Mouse (Mus musculus) hematopoietic stem cell, adult 5-6 weeks (primary cell): ENCODE measurements around the gene Ror1. TPM values are rescaled to one million over a fixed set of nuclear protein-coding genes. Genes with fewer than 3 reads are reported as not detected.

Experiments used
- ATAC-seq, 2 experiments: fragments of 125-278 bp in 1 of 2; replicated peaks in 1 of 2; 2 replicates each; pipeline ENCODE4 v1.8.0; 2016 to 2017; ENCODE audit warnings: inconsistent platforms in 2 of 2, mild to moderate bottlenecking in 2 of 2, moderate number of reproducible peaks in 2 of 2, low read depth in 1 of 2, moderate TSS enrichment in 1 of 2; ENCODE audit not compliant: low FRiP score in 2 of 2, poor library complexity in 2 of 2, severe bottlenecking in 2 of 2, insufficient read depth in 1 of 2, low TSS enrichment in 1 of 2
- total RNA-seq: library from RNA; stranded (forward); fragments of 172-1452, 232-1000 nt; gene quantifications from 2 replicates; pipeline ENCODE4 v1.2.3, GENCODE M21; 2017

The Ror1 gene
- total RNA-seq, 1 experiment from 2014 or later = 0.35 TPM

DNA sequence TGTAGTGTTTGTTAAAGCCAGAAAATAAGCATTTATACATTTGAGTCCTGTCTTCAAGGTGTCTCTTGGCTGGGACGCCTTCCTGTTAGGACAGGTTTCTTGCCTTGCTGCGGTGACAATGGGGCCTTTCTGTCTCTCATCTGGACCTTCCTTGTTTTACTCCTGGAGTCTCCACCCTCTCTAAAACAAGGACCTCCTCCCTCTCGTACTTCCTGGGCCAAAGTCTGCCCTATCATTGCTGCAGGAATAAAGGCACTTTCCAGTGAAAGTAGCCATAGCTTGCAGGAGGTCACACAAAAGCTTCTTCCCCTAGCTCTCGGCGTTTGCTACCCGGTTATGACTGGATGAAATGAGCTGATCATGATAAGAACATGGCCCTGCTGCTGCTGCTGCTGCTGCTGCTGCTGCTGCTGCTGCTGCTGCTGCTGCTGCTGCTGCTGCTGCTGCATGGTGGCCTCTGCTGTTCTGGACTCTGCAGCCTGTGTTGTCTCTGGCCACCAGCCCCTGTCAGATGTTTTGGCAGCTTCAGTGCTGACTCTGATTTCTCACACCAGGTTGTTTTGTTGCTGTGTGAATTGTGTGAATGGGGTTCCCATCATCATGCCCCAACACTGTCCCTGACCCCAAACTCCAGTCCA, 92.1 kb downstream of the Ror1 start:
- ATAC-seq = no peak

DNA sequence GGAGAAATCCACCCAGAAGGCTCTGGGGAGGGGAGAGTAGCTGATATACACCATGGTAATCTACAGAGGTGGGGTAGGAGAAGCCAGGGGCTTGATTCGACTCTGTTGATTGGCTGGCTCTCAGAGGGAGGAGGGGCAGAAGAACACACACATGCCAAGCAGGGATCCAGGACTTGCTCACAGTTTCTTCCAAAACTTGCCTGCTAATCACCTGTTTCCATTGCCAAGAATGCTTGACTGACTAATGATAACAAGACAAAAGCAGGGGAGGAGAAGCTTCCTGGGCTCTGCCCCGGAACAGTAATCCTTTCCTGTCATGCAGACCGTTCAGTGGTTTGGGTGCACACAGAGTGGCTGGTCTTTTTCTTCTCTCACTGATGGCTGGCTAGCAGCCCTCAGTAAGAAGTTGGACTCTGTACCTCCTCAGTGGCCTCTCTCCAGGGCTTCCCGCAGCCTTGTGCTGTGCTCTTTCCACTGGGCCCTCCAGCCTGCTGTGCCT, 92.7 kb downstream of the Ror1 start:
- no peak for ATAC-seq

DNA sequence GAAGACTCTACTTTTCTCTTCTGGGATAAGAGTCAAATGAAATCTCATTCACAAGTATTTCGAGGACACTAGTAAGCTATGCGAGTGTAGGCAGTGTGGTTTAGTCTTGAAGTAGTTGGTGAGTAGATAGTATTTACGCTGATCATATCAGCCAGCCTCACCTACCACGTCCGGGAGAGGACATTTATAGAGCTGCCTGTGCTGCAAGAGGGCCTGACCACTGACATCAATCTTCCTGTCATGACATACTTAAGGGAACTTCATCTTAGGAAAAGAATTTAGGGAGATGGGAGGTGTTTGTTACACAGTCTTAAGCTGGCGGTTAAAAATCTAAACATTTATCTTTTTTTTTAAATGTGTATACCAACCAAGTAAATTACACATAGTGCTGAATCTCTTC, 95.9 kb downstream of the Ror1 start:
- no peak for ATAC-seq

DNA sequence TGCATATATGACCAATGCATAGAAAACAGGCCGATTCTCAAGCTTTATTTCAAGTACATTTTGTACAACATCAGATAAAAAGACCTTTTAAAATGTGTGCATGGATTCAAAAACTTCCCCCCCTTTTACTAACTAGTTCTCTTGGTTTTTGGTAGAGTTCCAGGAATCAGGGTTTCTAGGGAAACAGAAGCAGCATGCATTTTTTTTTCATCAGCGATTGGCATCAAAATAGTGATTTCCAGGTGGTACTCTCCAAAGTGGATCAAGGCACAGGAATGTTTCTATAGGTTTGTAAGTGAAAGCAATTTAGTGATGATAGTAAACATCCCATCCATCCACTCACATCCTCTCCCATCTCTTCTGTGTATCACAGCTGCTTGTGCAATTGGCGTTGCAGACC, 98.5 kb downstream of the Ror1 start:
- no peak for ATAC-seq

DNA sequence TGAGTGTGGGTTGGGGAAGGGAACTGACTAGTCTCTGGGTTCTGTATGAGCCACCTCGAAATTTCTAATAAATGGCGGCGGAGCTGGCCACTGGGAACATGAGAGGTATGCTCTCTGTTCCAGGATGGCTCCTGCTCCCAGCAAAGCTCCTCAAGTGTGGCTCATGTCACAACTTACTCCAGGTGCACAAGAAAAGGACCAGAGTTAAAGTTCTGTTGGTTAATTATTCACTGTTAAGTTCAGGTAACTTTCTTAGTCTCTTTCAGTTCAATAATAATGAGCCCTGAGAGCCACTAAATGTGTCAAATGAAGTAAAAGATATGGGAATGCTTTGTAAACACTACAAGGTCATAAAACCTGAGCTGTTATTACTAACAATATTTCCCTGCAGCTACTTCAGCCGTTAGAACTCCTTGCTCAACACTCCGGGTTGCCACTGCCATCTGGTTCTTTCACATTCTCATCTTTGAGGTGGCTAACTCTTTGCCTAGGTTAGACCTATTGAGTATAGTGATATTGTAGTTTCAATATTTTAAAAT, 100.7 kb downstream of the Ror1 start:
- ATAC-seq = no peak

DNA sequence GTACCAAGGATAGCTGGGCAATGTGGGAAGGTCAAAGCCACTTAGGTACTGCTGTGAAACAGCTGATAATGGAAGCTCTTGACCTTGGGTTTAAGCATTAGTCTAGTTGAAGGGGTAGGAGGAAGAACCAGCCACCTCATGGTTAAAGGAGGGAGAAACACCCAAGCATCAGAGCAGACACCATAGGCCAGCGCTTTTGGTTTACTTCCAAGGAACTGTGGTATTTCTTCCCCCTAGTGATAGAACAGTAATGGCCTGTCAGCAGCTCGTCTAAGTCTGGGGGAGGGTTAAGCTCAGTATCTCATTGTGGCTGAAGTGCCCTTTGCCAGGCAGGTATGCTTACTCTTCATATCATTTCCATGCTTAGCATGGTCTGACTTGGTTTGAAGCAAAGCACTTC, 102.7 kb downstream of the Ror1 start:
- ATAC-seq = no peak

DNA sequence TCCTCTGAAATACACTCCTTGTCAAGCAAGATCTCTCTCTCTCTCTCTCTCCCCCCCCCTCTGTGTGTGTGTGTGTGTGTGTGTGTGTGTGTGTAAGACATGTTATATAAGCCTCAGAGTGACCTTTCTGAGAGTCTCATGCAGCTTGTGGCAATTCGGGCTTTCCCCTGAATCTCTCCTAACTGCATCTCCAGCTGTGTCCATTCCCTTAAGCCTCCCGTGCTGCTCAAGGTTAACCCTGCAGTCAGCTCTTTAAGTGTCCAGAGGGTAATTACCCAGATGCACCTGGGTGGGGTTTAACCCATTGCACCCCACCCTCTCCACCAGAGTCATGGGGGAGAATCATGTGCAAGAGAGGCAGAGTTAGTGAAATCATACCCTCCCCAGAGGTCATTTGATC, 105.7 kb downstream of the Ror1 start:
- ATAC-seq = no peak

DNA sequence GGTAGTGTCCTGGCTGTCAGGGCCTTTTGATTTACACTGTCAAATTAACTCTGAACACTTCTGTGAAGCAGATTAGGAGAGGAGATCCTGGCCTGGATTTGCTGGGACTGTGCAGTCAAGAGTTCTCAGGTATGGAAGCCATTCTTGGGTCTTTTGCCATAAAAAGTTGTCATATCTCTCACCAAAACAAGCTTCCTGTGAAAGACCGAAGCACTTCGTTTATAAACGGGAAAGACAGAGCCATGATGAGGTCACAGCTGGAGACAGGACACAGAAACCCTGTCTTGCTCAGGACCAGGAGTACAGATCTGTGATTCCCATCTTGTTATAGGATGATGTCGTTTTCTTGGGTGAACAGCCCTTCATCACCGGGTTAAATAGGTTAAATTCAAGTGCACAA, 107.5 kb downstream of the Ror1 start:
- no peak for ATAC-seq

DNA sequence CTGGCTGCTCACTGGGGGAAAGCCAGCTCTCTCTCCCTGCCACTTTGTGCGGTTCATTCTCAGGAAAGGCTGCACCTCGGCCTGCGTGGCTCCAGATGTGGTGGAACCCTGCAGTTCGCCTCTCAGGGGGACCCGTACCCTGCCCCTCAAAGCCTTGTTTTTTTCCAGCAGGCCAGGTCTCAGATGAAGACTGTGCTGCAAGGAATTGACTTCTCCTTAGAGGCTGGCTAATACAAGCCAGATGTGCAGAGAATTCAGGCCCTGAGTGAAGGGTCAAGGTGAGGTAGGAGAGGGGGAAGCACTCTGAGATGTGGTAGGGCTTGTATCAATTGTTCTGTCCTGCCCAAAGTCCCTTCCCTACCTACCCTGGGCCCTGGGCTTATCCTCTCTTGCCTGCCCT, 108.1 kb downstream of the Ror1 start:
- no peak for ATAC-seq

DNA sequence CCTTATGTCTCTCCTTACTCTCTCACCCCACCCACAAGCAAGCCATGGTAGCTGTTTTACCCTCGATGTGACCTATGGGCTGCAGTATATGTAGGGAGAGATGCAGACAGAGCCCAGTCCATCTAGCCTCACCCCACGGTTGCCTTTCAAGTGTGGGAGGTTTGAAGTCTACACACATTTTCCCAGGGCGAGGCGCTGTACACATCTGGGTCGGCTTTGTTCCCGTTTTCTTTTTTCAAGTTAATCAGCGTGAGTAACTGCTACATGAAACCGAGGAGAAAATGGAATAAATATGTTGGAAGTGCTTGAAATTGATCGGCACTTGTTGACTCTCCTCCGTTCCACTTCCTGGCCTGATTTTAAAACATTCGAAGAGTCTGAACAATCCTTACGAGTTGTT, 108.8 kb downstream of the Ror1 start:
- no peak for ATAC-seq

DNA sequence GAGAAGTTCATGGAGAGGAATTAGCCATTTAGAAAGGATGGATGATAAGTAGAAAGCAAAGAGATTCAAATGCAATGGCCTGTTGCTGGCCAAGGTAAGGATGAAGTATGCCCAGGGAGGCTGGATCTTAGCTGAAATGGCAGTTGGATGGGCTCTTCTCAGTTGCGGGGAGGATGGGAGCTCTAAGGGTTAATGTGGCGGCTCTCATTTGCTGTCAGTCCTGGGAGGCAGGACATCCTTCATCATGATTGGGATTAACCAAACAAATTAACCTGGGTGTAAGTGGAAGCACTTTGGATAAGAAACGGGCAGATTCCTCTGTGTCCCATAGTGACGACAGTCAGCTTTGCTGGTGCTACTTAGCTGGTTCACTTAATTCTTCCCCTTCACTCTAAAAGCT, 112.5 kb downstream of the Ror1 start:
- ATAC-seq = no peak

DNA sequence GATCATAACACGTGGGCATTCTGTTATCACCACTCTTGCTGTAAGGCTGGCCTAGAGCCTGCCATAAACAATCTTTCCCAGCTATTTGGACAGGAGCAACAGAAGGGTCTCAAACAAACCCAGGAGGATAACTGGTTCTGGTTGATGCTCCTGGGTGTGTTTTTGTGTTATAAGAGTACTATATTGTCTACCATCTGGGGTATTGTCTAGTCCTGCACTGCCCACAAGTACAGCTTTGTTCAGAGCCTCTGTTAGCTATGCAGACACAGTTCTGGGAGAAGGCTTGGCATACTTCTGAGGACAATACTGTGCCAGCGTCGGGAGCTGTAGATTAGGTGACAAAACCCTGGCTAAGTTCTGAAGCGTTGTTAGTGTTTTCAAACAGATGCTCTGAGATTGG, 113.5 kb downstream of the Ror1 start:
- no peak for ATAC-seq

DNA sequence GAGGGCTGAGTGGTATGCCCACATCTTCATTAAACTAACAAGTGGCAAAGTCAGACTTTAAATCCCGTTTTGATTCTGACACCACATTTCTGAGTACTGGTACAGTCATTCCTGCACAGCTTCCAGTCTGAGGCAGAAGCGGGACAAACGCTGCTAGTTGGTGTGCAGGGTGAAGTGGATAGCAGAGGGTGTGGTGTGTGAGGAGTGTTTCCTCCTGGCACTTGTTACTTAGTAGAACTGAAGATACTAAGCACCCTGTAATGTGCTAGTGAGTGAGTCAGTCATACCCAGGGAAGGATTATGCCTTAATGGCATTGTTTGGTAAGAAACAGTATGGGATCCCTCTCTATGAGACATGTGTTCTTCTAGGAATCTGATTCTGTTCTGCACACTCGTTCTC, 115.7 kb downstream of the Ror1 start:
- ATAC-seq = no peak

DNA sequence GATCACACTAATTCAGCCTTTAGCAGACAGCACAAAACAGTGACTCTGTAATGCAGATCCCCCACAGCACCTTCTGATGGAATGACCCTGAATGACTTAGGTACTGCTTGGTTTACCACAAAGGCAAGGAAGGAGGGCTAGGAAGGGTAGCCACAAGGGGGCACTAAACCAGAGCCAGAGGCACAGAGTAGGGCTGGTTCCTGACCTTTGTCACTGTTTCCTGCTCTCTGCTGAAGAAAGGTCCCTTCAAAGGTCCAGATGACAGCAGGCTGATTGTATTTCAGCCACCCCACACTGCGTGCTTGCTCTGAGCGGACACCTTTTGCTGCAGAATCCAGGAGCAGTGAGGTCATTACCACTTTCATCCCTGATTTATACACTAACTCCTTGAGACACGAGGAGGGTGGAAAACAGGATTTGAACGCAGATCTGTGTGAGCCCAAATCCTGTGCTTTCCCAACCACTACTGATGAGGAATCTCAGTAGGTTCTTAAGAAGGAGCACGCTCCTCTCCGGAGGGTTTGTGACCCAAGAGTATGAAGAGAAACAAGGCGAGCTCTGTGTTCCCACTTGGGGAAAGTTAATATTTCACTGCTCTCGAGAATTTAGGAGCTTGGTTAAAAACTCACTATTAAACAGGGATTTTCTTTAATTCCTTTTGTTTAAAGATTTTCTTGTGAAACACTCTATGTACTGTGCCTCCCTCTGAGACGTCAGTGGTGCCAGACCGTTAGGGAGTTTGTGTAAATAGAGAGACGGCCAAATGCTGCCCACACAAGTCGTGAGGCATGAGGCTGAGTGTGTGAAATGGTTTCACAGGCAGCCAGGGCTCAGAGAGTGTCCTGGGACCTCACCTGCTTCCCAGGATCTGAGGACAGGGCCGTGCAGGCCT, 119.0 kb downstream of the Ror1 start:
- peak; percentile 44 to 61; a peak in 2 of 4 replicates for ATAC-seq

DNA sequence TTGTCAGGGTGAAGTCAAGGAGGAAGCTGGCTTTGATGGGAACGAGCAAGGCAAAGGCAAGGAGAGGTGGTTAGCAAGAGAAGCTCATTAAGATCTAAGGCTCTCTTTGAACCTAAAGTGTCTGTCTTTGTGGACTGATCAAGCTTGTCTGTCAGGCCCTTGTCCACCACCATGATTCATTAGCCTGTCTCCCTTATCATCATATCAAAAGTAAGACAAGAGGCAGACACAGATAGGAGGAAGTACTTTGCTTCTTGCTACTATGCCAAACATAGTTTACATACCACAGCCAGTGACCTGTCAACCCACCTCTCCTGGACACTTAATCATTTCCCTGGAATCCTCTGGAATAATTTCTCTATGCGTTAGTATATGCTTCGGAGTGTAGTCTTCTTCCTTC, 121.0 kb downstream of the Ror1 start:
- no peak for ATAC-seq

DNA sequence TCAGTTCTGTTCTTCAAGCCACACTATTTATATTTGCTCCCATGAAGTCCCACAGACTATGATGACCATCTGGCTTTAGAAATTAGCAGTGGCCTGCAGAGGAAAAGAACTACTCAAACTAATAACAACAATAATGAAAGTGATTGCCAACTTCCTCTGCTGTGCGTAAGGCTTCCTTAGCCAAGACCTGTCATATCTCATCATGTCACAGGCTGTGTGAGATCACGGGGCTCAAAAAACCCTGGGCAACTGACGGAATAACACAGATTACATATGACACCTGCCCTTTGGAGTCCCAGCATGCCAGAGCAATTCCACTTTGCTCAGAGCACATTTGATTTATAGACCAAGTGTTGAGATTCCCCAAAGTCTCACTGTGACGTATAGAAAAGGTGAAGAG, 123.4 kb downstream of the Ror1 start:
- ATAC-seq = peak; percentile 44 to 57; a peak in 3 of 4 replicates

DNA sequence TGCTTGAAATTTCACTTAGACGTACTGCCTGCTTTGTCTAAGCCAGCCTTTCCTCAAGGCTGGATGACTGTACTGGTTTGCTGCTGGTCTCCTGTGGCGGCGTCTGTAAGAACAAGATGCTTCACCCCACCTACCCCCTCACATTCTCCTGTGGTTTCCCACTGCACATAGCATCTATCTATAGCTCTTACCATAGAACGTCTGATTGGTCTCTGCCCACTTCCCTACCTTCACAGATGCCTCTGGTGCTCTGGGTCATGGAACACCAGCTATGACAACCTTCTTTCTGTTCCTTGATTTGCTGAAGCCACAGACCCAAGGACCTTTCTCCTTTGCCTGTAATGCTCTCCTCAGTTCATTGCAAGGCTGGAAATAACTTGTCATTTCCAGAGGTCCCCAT, 124.0 kb downstream of the Ror1 start:
- ATAC-seq = peak; percentile 72 to 74

DNA sequence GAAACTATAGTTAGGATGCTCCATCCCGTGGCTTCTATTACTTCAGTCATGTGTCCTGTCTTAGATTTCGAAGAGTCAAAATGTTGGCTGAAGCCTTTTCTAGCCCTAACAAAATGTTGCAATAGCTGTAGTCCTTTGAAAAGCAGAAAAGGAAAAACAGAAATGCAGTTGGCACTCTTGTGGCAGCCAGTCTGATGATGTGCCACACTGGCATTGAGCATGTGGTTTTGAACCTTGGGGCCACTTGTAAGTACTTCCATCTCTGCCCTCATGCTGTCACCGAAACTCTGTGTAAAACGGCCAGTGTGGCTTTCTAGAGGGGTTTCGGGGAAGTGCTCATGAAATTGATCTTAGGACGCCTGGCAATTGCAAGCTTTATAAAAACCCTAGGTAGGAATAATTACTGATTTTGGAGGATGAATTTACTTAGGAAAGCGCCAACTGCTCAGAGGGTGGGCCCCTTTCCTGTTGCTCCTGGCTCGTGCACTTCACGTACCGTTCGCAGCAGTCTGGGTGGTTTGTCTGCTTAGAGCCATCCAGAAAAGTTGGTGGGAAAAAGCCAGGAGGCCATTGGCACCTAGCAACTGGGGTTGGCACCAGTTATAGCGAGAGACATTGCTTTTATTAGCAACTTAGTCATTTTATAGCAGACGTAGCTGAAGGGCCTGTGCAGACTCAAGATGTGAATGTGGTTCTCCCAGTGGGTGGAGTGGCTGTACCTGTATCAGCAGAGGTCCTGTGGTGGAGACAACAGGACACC, 126.6 kb downstream of the Ror1 start:
- peak; percentile 61 to 73 for ATAC-seq
